ENCODE assay signal across 16 mouse cellular contexts in genomic region chr14:25126544-25126943, GRCm38 (mm10).
A peak's percentile ranks its signal among the peaks of the same experiment; 100 is the strongest.
DNase-seq lines count a peak whose midpoint lies in the region; ATAC-seq lines count a peak whose summit lies in the region.
"Had no signal": no experiment of that assay in that cellular context is flagged by ENCODE, and none has a peak within 500 bp of the region (broad histone marks: within the 10 kb centered on the region; RNA-seq: fewer than 3 reads in every experiment).

No protein-coding gene starts in this region.

- H3K27me3 ChIP-seq in embryonic facial prominence, embryonic 15.5 days, result peaks cover 3% of the 10 kb centered on the region; the same call in 1 of the 2 replicates
- H3K27me3 ChIP-seq in hindbrain, embryonic 14.5 days (ENCODE audit: control insufficient read depth, insufficient read depth, low read length), result no peaks in the 10 kb centered on the region
- no peaks in the 10 kb centered on the region for H3K27me3 ChIP-seq in midbrain, embryonic 16.5 days (ENCODE audit: control insufficient read depth, insufficient read depth, low read depth, low read length)
- H3K27me3 ChIP-seq: neural tube, embryonic 12.5 days; Patski had no signal

- peaks cover 33% of the 10 kb centered on the region for H3K4me1 ChIP-seq in embryonic facial prominence, embryonic 15.5 days
- H3K4me1 ChIP-seq in hindbrain, embryonic 14.5 days (replicated peaks; ENCODE audit: control insufficient read depth, insufficient read depth, low read length), result peaks cover 39% of the 10 kb centered on the region
- H3K4me1 ChIP-seq in midbrain, embryonic 16.5 days (ENCODE audit: control insufficient read depth, insufficient read depth, low read length), result peaks cover 37% of the 10 kb centered on the region

- 34% methylated on average over 7 of the region's 7 CpGs for WGBS in embryonic facial prominence, embryonic 15.5 days
- 12% methylated on average over 7 of the region's 7 CpGs for WGBS in hindbrain, embryonic 14.5 days
- 24% methylated on average over 7 of the region's 7 CpGs for WGBS in midbrain, embryonic 16.5 days

- H3K27ac ChIP-seq in embryonic facial prominence, embryonic 15.5 days (replicated peaks), result peak overlapping the region; percentile 86
- H3K27ac ChIP-seq in hindbrain, embryonic 14.5 days, result peak overlapping the region; percentile 90
- H3K27ac ChIP-seq in midbrain, embryonic 16.5 days (ENCODE audit: low read length), result peak overlapping the region; percentile 88

- ATAC-seq in embryonic facial prominence, embryonic 15.5 days (ENCODE audit: insufficient number of reproducible peaks, low FRiP score, low TSS enrichment, low read depth), result peak; percentile 71
- ATAC-seq in hindbrain, embryonic 14.5 days (ENCODE audit: low FRiP score), result no peak
- ATAC-seq in midbrain, embryonic 16.5 days, result no peak
- ATAC-seq in inflammation-experienced regulatory T-cells, adult 6 months, result no peak
- ATAC-seq: Patski had no signal

- peak; percentile 56 for DNase-seq in NIH3T3 (ENCODE audit: low read depth)
- DNase-seq in hindbrain, embryonic 14.5 days (ENCODE audit: low spot score), result no peak
- DNase-seq in cerebellum, adult 18-20 months, result no peak
- DNase-seq in thymus, postnatal 25 days, result no peak
- DNase-seq in right cerebral cortex, postnatal 10 days (ENCODE audit: low spot score in 2 of 2), result no peak
- DNase-seq: adrenal gland, postnatal 10 days; cerebellum, adult 11-12 months; heart, adult 18-20 months; kidney, postnatal 14 days; spleen, adult 18-20 months; thymus, postnatal 14 days had no signal

- no peak overlapping the region for H3K9ac ChIP-seq in embryonic facial prominence, embryonic 15.5 days
- H3K9ac ChIP-seq in hindbrain, embryonic 14.5 days, result no peak overlapping the region; the same call in 1 of the 2 replicates
- no peak overlapping the region for H3K9ac ChIP-seq in midbrain, embryonic 16.5 days (ENCODE audit: low read depth, low read length)
- H3K9ac ChIP-seq: neural tube, embryonic 12.5 days had no signal

- H3K36me3 ChIP-seq in embryonic facial prominence, embryonic 15.5 days, result no peaks in the 10 kb centered on the region
- H3K36me3 ChIP-seq in hindbrain, embryonic 14.5 days (replicated peaks; ENCODE audit: control insufficient read depth, insufficient read depth), result no peaks in the 10 kb centered on the region
- H3K36me3 ChIP-seq in midbrain, embryonic 16.5 days (ENCODE audit: control insufficient read depth, insufficient read depth, low read length), result no peaks in the 10 kb centered on the region
- H3K36me3 ChIP-seq: neural tube, embryonic 12.5 days had no signal

- no peaks in the 10 kb centered on the region for H3K9me3 ChIP-seq in embryonic facial prominence, embryonic 15.5 days (replicated peaks)
- no peaks in the 10 kb centered on the region for H3K9me3 ChIP-seq in hindbrain, embryonic 14.5 days (ENCODE audit: control insufficient read depth, low read length)
- H3K9me3 ChIP-seq in midbrain, embryonic 16.5 days (replicated peaks; ENCODE audit: control insufficient read depth, low read length, poor library complexity, severe bottlenecking), result no peaks in the 10 kb centered on the region
- H3K9me3 ChIP-seq: neural tube, embryonic 12.5 days had no signal

- no peak overlapping the region for H3K4me3 ChIP-seq in embryonic facial prominence, embryonic 15.5 days (replicated peaks)
- H3K4me3 ChIP-seq in hindbrain, embryonic 14.5 days (replicated peaks; ENCODE audit: low read length), result no peak overlapping the region
- no peak overlapping the region for H3K4me3 ChIP-seq in midbrain, embryonic 16.5 days (ENCODE audit: low read depth, low read length)
- H3K4me3 ChIP-seq: neural tube, embryonic 12.5 days had no signal

- H3K4me2 ChIP-seq in embryonic facial prominence, embryonic 15.5 days (replicated peaks), result no peak overlapping the region
- H3K4me2 ChIP-seq in hindbrain, embryonic 14.5 days (replicated peaks), result no peak overlapping the region
- H3K4me2 ChIP-seq in midbrain, embryonic 16.5 days (ENCODE audit: low read length), result no peak overlapping the region
- H3K4me2 ChIP-seq: neural tube, embryonic 12.5 days had no signal
